Mouse (Mus musculus): ENCODE results near the gene AC124502.3.
"Not testable (repeated sequence)": the region's sequence is repeated elsewhere in the genome, so short reads cannot be mapped to it uniquely, and the experiment has no call there.

DNA sequence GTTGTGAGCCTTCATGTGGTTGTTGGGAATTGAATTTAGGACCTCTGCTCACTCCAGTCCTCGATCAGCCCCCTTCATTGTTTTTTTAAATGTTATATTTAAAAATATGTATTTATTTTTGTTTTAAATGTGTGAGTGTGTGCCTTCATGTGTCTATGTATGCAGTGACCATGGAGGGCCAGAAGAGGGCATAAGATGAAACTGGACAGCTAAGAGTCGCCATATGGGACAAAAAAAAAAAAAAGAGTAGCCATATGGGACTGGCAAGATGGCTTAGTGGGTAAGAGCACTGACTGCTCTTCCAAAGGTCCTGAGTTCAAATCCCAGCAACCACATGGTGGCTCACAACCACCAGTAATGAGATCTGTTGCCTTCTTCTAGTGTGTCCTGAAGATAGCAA is 35.0 kb upstream of the AC124502.3 start:
- not testable (repeated sequence) for TF ChIP-seq CTCF (IDR thresholded peaks at IDR 0.05; ENCODE audit: low read depth, low read length); POLR2A (IDR thresholded peaks at IDR 0.05; ENCODE audit: borderline replicate concordance, low read depth, low read length)
